Mouse (Mus musculus): ENCODE data around the gene Tpx2.

Tpx2 gene

DNA sequence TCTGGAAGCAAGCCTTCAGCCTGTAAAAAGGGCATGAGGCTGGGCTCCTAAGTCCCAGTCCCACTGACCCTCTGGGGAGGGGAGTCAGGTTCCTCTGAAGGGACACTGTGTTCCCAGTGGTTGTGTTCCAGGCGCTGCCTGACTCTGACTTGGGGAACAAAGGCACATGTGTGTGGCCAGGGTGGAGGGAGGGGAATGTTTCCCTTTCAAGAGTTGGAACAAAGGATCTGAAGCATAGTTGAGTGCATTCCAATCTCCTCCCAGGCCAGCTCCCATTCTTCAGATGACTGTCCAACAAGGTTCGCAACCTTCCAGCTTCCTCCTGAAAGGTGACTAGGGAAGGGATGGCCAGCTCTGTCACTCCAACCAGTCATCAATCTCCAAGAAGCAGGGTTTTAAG is 27.4 kb upstream of the Tpx2 start:
- DNase-seq (ENCODE audit: low spot score in 2 of 2): no peak

DNA sequence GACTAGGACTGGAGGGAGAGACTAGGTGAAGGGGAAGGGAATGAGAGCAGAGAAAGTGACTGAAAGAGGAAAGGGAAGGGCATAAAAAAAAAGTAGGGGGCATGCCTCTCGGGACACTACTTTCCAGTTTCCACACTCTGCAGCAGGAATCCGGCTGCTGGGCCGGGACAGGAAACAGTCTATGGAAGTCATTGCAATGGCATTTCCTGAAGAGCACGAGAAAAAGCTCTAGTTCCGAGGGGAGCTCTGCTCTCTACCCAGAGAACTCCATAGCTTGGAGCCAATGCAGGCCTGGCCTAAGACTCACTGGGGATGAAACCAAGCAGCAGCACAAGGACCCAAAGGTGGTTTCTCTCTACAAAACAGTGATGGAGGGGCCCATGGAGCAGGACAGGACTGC is 26.7 kb upstream of the Tpx2 start:
- no peak for DNase-seq (ENCODE audit: low spot score in 2 of 2)

DNA sequence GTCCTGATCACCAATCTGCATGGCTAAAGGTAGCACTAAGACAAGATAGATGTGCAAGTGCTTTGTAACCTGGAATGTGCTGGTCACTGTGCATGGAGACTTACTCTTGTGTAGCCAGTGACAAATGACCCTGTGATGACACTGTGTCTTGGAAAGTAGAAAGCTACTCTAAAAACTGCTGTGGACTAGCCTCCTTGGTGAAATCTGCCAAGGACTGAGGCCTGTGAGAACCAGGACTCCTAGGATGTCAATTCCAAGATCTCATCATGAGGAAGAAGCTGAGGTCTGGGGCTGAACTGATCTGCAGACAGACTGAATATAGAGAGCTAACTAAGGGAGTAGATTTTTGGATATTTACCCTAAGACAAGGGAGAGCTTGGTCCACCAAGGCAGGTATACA is 26.2 kb upstream of the Tpx2 start:
- no peak for DNase-seq (ENCODE audit: low spot score in 2 of 2)

GRCm38 (mm10) chr2:152823770-152824169 is 24.0 kb upstream of the Tpx2 start:
- no peak for DNase-seq (ENCODE audit: low spot score in 2 of 2)

- no peak for DNase-seq (ENCODE audit: low spot score in 2 of 2)
Observed at GRCm38 (mm10) chr2:152824438-152825167, 23.2 kb upstream of the Tpx2 start.

DNA sequence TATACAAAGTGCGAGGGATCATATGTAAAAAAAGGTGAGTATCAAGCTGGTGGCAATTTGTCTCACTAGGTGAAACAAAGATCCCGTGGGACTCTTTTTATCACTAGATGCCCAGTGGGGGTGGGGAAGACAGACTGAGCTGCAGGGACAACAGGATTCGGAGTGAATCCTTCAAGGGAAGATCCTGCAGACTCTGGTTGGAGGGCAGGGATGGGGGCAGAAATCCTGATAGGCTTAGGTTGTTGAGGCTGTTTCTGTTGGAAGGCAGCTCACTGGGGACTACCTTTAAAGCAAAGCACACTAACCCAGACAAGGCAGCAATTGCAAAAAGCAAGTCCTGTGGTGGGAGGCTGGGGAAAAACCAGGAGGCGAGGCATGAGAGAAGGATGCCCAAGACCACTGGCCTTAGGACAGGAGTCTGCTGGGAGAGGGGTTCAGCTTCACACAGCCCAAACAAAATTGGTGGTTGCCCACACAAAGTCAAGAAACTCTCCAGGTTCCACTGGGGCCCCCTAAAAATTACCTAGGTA is 22.5 kb upstream of the Tpx2 start:
- DNase-seq (ENCODE audit: low spot score in 2 of 2): no peak

DNA sequence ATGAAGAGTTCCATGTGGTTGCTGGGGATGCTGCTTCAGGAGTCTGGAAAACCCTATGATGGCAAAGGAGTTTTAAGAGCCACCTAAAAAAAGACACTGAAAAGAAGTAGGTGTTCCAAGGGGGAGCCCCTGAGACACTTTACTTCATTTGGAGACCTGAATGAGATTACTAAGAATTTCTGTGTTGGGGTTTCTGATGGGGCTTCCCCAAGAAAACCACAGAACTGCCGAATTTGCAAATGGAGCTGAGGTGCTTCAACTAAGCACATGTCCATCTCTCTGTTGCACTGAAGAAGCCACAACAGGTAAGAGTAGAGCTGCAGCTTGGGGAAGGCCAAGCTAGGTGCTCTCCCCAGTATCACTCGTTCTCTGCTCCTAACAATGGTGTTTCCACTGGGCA is 22.1 kb upstream of the Tpx2 start:
- no peak for DNase-seq (ENCODE audit: low spot score in 2 of 2)

- no peak for DNase-seq (ENCODE audit: low spot score in 2 of 2)
Observed at GRCm38 (mm10) chr2:152826481-152826880, 21.3 kb upstream of the Tpx2 start.

- DNase-seq (ENCODE audit: low spot score in 2 of 2): no peak
Observed at GRCm38 (mm10) chr2:152827321-152828010, 20.3 kb upstream of the Tpx2 start.

GRCm38 (mm10) chr2:152828011-152828370 is 19.8 kb upstream of the Tpx2 start:
- no peak for DNase-seq (ENCODE audit: low spot score in 2 of 2)

DNA sequence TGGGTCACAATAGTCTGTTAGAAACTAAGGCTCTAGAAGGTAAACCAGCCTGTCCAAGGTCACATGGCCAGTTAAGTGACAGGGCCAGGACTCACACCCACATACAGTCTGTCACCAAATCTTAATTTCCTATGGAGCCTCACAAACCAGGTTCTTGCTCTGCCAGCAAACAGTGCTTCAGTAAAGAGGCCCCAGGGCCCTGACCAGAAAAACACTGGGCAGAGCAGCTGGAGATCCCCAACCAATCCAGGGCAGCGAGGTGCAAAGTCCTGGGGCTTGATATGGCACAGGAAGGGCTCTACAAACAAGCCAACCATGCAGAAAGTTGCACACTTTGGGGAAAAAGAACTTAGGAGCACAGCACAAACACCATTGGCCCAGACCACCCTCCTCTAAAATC is 19.2 kb upstream of the Tpx2 start:
- no peak for DNase-seq (ENCODE audit: low spot score in 2 of 2)

DNA sequence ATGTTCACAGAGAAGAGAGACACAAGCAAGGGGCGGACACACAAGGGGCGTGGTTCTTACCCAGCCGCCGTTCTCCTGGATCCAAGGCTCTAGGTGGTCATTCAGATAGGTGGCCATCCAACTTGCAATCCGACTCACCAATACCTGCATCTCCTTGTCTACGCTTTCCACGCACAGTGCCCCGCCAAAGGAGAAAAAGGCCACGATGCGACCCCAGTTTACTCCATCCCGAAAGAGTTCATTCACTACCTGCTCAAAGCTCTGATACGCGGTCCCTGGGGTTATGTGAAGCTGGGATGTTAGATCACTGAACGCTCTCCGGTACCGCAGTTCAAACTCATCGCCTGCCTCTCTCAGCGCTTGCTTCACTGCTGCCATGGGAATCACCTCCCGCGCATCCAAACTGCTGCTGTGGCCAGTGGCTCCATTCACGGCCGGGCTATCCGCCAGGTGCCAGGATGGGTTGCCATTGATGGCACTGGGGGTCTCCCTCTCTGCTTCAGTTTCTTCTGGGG is 18.3 kb upstream of the Tpx2 start:
- no peak for DNase-seq (ENCODE audit: low spot score in 2 of 2)

GRCm38 (mm10) chr2:152830021-152830921 is 17.5 kb upstream of the Tpx2 start:
- DNase-seq (ENCODE audit: low spot score in 2 of 2): peak; percentile 76 to 79

GRCm38 (mm10) chr2:152831019-152831878 is 16.5 kb upstream of the Tpx2 start, which contains the start of gene Bcl2l1:
TSS of gene Bcl2l1 (minus strand) at chr2:152831728.
- peak; percentile 97 for DNase-seq (ENCODE audit: low spot score in 2 of 2)

DNA sequence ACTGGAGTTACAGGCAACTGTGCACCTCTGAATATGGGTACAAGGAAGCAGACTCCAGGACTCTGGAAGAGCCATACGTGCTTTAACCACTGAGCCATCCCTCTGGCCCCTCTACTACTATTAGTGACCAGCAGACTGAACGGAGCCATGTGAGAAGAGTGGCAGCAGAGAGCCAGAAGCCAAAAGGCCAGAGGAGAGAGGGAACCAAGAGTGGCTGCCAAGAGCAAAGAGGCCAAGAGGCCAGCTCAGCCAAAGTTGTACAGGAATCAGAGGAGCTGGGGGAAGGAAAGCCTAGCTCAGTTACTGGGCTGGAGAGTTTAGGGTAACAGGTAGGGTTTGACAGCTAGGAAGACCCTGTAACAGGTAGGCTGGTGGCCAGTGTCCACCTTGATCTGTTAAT is 8.5 kb upstream of the Tpx2 start:
- no peak for DNase-seq (ENCODE audit: low spot score in 2 of 2)

GRCm38 (mm10) chr2:152842741-152843140 is 5.0 kb upstream of the Tpx2 start:
- DNase-seq (ENCODE audit: low spot score in 2 of 2): no peak

DNA sequence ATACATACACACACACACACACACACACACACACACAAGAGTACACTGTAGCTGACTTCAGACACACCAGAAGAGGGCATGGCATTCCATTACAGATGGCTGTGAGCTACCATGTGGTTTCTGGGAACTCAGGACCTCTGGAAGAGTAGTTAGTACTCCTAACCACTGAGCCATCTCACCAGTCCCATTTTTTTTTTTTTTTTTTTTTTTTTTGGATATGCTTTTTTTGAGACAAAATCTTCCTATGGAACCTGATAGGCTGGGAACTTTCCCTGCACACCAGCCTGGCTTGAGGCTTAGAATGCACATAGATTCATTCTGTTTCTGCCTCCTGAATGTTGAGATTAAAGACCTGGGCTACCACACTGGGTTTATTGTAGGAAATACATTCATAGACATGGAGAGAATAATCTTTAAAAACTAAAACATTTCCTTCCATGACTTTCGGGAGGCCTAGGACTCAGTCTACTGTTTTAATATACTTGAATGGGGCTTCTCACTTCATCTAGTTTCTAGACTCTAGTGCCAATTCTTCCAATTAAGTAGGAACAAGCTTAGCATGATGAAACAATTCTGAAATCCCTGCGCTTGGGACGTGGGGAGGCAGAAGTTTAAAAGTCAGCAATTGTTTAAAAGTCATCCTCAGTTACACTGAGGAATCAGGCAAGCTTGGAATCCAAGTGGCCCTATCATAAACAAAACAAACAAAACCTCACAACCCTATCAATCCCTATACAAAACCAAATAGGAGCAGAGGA is 528 bp upstream of the Tpx2 start:
- no peak for DNase-seq (ENCODE audit: low spot score in 2 of 2)

- DNase-seq (ENCODE audit: low spot score in 2 of 2): no peak
Observed at GRCm38 (mm10) chr2:152848466-152848865, 702 bp downstream of the Tpx2 start.

GRCm38 (mm10) chr2:152859501-152859900 is 11.7 kb downstream of the Tpx2 start:
- no peak for DNase-seq (ENCODE audit: low spot score in 2 of 2)

DNA sequence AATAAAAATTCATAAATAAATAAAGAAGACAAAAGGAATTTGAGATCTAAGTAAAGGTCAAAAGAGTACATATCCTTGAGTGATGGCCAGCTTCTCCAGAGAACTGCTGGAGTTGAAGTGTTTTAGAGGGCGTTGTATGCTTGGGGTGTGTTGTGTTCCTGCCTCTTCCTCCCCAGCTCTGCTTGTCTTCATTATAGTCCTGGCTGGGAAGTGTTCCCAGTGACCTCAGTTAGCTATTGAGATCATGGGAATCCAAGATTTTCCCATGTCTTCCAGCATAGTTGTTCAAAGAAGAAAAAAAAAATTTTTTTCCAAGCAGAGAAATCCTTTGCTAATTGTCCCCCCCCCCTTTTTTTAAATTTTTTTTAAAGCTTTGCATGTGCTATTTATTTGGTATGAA is 14.1 kb downstream of the Tpx2 start:
- DNase-seq (ENCODE audit: low spot score in 2 of 2): no peak

Data from frontal cortex, postnatal 14 days (tissue).